In the genomic region with DNA sequence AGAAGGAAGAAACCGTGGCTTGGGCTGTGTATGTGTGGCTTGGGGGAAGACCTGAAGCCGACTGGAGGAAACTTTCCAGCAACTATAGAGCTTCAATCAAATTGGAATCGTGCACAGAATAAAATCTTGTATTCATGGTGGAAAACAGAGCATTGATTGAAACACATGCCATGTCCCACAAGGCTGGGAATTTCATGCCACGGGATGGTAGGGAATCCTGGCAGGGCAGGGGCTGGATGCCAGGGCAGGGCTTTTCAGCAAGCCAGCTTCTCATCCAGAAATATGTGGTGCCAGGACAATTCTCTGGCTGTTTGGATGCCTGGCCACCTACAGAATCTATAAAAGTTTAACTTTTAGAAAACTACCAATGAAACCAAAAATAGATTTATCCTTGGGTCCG, we compare ENCODE assay signal across 15 mouse cellular contexts.
DNase-seq lines count a peak whose midpoint lies in the region; ATAC-seq lines count a peak whose summit lies in the region.
"Had no signal": no experiment of that assay in that cellular context is flagged by ENCODE, and none has a peak within 500 bp of the region (broad histone marks: within the 10 kb centered on the region; RNA-seq: fewer than 3 reads in every experiment).

No protein-coding gene starts in this region.

- WGBS in embryonic facial prominence, embryonic 14.5 days, result 74% methylated on average over 5 of the region's 5 CpGs
- 91% methylated on average over 5 of the region's 5 CpGs for WGBS in embryonic facial prominence, embryonic 10.5 days
- WGBS in neural tube, embryonic 13.5 days, result 64% methylated on average over 5 of the region's 5 CpGs
- WGBS in hindbrain, embryonic 13.5 days, result 63% methylated on average over 5 of the region's 5 CpGs

- no peaks in the 10 kb centered on the region for H3K4me1 ChIP-seq in embryonic facial prominence, embryonic 14.5 days (ENCODE audit: control insufficient read depth, insufficient read depth, low read length)
- peaks cover 19% of the 10 kb centered on the region for H3K4me1 ChIP-seq in embryonic facial prominence, embryonic 10.5 days
- H3K4me1 ChIP-seq in neural tube, embryonic 13.5 days (replicated peaks), result peaks cover 57% of the 10 kb centered on the region
- peaks cover 33% of the 10 kb centered on the region for H3K4me1 ChIP-seq in hindbrain, embryonic 13.5 days (replicated peaks)
- H3K4me1 ChIP-seq: megakaryocyte, embryonic 14.5 days had no signal

- H3K9ac ChIP-seq in embryonic facial prominence, embryonic 14.5 days (ENCODE audit: low read depth, low read length), result no peak overlapping the region
- H3K9ac ChIP-seq in neural tube, embryonic 13.5 days, result no peak overlapping the region
- H3K9ac ChIP-seq in hindbrain, embryonic 13.5 days, result no peak overlapping the region
- H3K9ac ChIP-seq: heart, embryonic 15.5 days; liver, embryonic 13.5 days had no signal

- H3K4me2 ChIP-seq in embryonic facial prominence, embryonic 14.5 days (ENCODE audit: low read depth, low read length), result no peak overlapping the region
- H3K4me2 ChIP-seq in neural tube, embryonic 13.5 days, result no peak overlapping the region
- no peak overlapping the region for H3K4me2 ChIP-seq in hindbrain, embryonic 13.5 days
- H3K4me2 ChIP-seq: heart, embryonic 15.5 days; liver, embryonic 13.5 days had no signal

- DNase-seq in embryonic facial prominence, embryonic 14.5 days (ENCODE audit: low spot score), result peak; percentile 16
- no peak for DNase-seq in embryonic facial prominence, embryonic 10.5 days (ENCODE audit: low spot score)
- DNase-seq in neural tube, embryonic 10.5 days (ENCODE audit: extremely low spot score, low spot score), result no peak
- no peak for DNase-seq in gastrocnemius, postnatal 25 days
- no peak for DNase-seq in urinary bladder, postnatal 25 days (ENCODE audit: low spot score)
- DNase-seq in left cerebral cortex, postnatal 14 days (ENCODE audit: low spot score in 2 of 2), result no peak
- DNase-seq: kidney, adult 2 months; kidney, postnatal 25 days; liver, embryonic 13.5 days; thymus, adult 2 months had no signal

- H3K36me3 ChIP-seq in embryonic facial prominence, embryonic 14.5 days (ENCODE audit: control insufficient read depth, insufficient read depth, low read length), result no peaks in the 10 kb centered on the region; the same call in 1 of the 2 replicates
- H3K36me3 ChIP-seq in embryonic facial prominence, embryonic 10.5 days (replicated peaks), result no peaks in the 10 kb centered on the region
- no peaks in the 10 kb centered on the region for H3K36me3 ChIP-seq in neural tube, embryonic 13.5 days
- no peaks in the 10 kb centered on the region for H3K36me3 ChIP-seq in hindbrain, embryonic 13.5 days
- H3K36me3 ChIP-seq: heart, embryonic 15.5 days; liver, embryonic 13.5 days had no signal

- H3K27me3 ChIP-seq in embryonic facial prominence, embryonic 14.5 days (replicated peaks; ENCODE audit: control insufficient read depth, insufficient read depth, low read length), result no peaks in the 10 kb centered on the region
- H3K27me3 ChIP-seq in embryonic facial prominence, embryonic 10.5 days (replicated peaks; ENCODE audit: low read depth, poor library complexity, severe bottlenecking), result no peaks in the 10 kb centered on the region
- H3K27me3 ChIP-seq in neural tube, embryonic 13.5 days, result no peaks in the 10 kb centered on the region
- peaks cover 6% of the 10 kb centered on the region; the same call in 1 of the 2 replicates for H3K27me3 ChIP-seq in hindbrain, embryonic 13.5 days
- H3K27me3 ChIP-seq: heart, embryonic 15.5 days; liver, embryonic 13.5 days; megakaryocyte, embryonic 14.5 days had no signal

- intact Hi-C loops in left cerebral cortex, postnatal 14 days (cut with DNase I), result no loop called here

- H3K27ac ChIP-seq in embryonic facial prominence, embryonic 14.5 days (replicated peaks; ENCODE audit: low read depth, low read length), result no peak overlapping the region
- no peak overlapping the region for H3K27ac ChIP-seq in embryonic facial prominence, embryonic 10.5 days (replicated peaks)
- H3K27ac ChIP-seq in neural tube, embryonic 13.5 days (replicated peaks), result 0 out of 2 replicates have a peak overlapping the region, but pooled peaks have one; percentile 38
- H3K27ac ChIP-seq in hindbrain, embryonic 13.5 days, result peak overlapping the region; percentile 75; the same call in 1 of the 2 replicates
- H3K27ac ChIP-seq: heart, embryonic 15.5 days; liver, embryonic 13.5 days had no signal

- no peak for ATAC-seq in embryonic facial prominence, embryonic 14.5 days (ENCODE audit: low read depth)
- no peak for ATAC-seq in neural tube, embryonic 13.5 days (ENCODE audit: low read depth)
- ATAC-seq in hindbrain, embryonic 13.5 days (ENCODE audit: low FRiP score), result no peak
- ATAC-seq: lung, postnatal 0 days had no signal

- H3K4me3 ChIP-seq in embryonic facial prominence, embryonic 14.5 days (ENCODE audit: low read depth, low read length), result no peak overlapping the region
- no peak overlapping the region for H3K4me3 ChIP-seq in embryonic facial prominence, embryonic 10.5 days
- H3K4me3 ChIP-seq in neural tube, embryonic 13.5 days, result no peak overlapping the region
- H3K4me3 ChIP-seq in hindbrain, embryonic 13.5 days, result no peak overlapping the region
- H3K4me3 ChIP-seq: heart, embryonic 15.5 days; liver, embryonic 13.5 days had no signal

- no peaks in the 10 kb centered on the region for H3K9me3 ChIP-seq in embryonic facial prominence, embryonic 14.5 days (ENCODE audit: control insufficient read depth, low read length)
- no peaks in the 10 kb centered on the region for H3K9me3 ChIP-seq in embryonic facial prominence, embryonic 10.5 days
- no peaks in the 10 kb centered on the region for H3K9me3 ChIP-seq in neural tube, embryonic 13.5 days
- H3K9me3 ChIP-seq in hindbrain, embryonic 13.5 days, result no peaks in the 10 kb centered on the region
- H3K9me3 ChIP-seq: heart, embryonic 15.5 days; liver, embryonic 13.5 days had no signal

Comparison
In these comparisons a context has a peak if more than half of its experiments do, and no peak if none do; other contexts are left out.
1. H3K27ac ChIP-seq: peak in neural tube, embryonic 13.5 days (single experiment) and hindbrain, embryonic 13.5 days (single experiment); none in embryonic facial prominence, embryonic 14.5 days (single experiment) and embryonic facial prominence, embryonic 10.5 days (single experiment).